Mouse (Mus musculus) MN1 (cell line): ENCODE results near the gene 1700061G19Rik.
"Not testable (repeated sequence)": the region's sequence is repeated elsewhere in the genome, so short reads cannot be mapped to it uniquely, and the experiment has no call there.

Experiments used
- DNase-seq: peaks from one replicate; pipeline ENCODE4 v3.0.0-alpha.2; 2016; ENCODE audit warnings: low spot score

1700061G19Rik gene

DNA sequence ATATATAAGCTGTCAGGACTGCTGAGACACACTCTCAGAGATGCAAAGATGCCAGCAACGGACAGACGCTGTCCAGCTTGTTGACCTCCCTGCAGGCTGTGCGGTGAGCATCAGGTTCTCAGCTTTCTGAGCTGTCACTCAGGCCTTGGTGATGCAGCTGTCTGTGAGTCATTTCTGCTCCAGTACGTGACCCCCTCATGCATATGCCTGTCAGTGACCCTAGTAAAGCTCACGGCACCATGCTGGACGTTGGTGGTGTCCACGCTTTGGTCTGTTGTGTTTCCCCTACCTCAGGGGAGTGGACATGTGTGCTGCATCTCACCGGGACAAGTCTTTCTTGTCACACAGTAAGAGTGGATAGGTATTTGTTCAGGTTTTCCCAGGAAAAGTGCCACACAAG lies 3.5 kb upstream of the 1700061G19Rik start:
- DNase-seq, result no peak

DNA sequence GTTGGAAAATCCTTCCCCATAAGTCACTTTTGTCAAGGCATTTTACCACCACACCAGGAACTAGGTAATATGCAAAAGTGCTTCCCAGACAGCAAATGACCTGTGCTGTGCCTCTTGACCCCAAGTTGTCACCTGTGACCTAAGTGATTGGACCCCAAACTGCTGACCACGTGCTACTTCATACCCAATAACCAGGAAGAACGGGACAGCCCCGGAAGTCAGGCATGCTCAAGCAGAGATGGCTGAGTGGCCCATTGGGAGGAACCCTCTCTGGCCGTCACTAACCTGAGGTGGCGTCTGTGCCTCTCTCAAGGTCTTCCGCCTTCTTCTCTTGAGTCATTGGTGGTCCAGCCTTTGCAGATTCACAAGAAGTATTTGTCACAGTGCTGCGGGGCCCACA lies 2.8 kb upstream of the 1700061G19Rik start:
- DNase-seq, result no peak

DNA sequence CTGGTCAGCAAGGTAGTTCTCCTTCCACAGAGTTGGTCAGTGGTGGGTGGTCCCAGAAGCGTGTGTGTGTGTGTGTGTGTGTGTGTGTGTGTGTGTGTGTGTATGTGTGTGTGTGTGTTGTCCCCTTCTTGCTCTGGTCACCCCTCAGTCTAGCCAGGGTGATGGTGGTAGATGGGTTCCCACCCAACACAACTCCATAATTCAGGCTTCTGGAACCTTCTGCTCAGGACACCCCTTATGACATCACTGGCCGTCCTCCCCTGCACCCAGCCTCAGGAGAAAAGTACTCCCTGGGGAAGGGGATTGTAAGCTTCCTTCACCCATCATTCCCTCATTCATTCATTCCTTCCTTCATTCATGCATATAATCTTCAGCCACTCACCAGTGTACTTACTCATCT lies 1.0 kb upstream of the 1700061G19Rik start, which contains the start of gene Acsbg2:
Acsbg2 (minus strand) TSS at position 211 of the 400 bp plus-strand sequence.
- no peak for DNase-seq

DNA sequence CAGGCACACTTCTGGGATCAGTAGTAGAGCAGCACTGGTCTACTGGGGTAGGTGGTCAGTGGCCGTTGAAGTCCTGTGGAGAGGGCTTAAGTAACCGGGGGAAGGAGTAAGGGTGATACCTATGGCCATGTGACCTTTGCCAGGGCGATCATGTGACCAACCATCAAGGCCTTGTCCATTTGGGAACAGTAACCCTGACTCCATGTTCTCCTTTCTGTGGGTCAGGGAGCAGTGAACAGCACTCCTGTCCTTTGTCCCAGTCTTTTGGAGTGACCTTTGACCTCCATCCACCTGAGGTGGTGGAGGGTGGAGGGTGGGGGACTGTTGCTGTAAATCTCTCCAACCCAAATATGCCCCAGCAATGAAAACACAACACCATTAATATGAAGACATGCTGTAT lies 1.2 kb downstream of the 1700061G19Rik start:
- DNase-seq, result no peak

DNA sequence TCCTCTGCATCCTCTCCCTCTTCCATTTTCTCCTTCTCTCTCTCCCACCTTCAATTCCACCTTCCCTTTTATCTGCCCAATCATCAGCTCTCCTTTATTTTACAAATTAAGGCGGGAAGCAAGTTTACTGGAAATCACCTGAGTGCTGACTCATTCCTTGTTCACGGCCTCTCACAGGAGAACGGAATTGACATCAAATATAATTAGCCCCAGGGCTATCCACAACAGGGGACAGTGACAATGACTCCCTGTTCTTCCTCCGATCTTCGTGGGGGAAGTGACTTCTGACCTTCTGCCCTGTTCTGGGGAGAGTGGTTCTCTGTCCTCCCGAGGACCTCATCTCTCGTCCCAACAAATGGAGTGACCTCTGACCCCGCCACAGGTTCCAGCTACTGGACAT lies 1.7 kb downstream of the 1700061G19Rik start:
- no peak for DNase-seq

DNA sequence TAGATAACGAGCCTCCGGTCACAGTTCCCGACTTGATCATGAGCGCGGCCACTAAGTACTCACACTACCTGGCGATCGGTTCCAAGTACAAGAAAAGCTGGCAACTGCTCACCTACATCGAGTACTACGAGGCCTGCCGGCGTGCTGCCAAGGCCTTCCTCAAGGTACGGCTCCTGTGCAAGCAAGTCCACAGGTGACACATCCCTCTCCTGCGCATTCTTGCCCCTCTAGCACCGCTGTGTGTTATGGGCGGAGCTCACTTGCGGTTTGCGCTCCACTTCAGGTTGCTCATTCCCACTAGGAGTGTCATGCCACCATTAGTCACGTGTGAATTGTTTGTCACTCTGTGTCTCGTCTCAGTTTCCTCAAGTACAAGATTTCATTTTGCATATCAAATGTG lies 2.1 kb downstream of the 1700061G19Rik start:
- DNase-seq, result no peak

DNA sequence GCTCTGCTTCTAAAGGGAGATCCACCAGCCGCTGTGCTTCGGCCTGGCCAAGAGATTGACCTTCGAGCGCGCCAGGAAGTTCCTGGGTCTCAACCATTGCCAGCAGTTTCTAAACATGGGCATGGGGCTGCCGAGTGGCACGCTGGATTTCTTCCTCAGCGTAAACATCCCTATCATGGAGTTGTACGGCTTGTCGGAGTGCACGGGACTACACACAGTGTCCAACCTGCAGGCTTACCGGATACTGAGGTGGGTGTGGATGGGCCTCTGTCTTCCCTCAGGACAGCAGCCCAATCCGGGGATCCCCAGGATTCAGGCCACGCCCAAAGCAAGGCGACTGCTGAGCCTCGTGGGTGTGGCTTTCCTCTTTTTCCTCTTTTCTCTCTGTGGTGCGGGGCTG lies 8.3 kb downstream of the 1700061G19Rik start:
- no peak for DNase-seq

DNA sequence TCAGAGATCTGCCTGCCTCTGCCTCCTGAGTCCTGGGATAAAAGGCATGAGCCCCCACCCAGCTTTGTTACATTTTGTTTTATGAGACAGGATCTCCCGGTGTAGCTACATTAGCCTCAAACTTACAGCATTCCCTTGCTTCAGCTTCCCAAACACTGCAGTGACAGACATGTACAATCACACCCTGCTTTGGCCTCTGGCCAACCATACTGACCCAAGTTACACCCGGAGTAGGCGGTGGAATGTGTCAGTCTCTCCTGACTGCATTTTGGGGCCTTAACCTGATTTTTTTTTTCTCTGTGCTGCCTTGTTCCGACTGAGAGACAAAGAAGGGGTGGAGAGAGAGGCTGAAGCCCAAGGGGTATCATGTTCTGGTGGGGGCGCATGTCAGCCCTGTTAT lies 9.1 kb downstream of the 1700061G19Rik start:
- no peak for DNase-seq

DNA sequence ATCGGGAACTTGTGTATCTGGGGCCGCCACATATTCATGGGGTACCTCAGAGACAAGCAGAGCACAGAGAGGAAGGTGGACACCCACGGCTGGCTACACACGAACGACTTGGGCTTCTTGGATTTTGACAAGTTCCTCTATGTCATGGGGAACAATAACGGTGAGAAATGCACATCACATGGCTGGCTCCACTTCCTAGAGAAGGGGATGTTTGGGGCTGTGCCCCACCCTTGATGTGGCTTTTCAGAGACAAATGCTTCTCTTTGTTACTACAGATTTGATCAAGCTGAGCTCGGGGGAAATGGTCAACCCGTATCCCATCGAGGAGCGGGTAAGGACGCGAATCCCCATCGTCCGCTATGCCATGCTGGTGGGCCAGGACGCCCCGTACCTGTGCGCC lies 9.5 kb downstream of the 1700061G19Rik start:
- no peak for DNase-seq

DNA sequence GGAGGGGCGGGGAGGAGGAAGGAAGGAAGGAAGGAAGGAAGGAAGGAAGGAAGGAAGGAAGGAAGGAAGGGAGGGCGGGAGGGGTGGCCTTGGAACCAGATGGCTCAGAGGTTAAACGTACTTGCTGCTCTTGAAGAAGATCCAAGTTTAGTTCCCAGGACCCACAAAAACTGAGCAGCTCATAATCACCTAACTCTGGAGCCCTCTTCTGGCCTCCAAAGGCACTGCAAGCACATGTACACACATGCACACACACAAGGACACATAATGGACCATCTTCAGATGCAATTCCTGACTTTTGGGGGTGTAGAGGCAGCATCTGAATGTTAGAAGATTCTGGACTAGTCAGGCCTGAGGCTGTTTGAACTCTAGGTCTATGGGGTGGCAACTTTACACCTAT lies 12.8 kb downstream of the 1700061G19Rik start:
- DNase-seq, result no peak

DNA sequence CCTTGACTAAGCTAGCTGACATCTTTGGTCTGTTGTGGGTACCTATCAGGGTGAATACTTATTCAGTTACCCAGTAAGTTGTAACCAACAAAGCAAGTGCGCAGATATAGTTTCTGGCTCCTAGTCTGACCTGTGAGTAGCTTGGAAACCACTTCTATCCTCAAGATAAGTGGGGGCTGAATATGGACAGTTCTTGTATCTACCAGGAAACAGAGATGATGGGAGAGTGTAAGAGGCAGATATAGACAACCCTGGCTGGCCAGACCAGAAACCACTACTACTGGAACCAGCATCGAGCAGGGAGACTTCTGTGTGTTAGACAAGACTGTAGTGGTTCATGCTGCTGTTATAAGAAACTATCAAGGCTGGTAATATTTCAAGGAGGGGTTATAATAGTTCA lies 14.7 kb downstream of the 1700061G19Rik start:
- DNase-seq, result no peak

DNA sequence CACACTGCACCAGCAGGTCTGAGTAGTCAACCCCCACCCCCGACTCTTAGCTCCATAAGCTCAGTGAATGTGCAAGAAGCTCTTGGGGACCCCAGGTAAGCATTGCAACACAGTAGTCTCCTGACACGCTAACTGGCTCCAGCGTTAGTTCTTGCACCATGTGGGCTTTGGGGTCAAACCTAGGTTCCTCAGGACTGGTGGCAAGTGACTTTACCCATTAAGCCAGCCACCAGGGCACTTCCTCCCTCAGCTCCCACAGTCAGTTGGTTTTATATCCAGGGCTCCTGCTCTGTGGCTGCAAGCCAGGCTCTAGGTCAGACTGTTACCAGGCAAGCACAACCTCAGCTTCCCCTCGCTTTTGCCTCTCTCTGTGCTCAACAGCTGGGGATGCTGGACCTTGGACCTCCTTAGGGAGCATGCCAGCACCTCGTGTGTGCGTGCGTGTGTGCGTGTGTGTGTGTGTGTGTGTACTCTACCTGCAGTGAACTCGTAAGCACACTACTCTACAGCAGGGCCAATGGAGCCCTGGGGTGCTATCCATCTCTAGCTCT lies 20.2 kb downstream of the 1700061G19Rik start:
- DNase-seq, result no peak

DNA sequence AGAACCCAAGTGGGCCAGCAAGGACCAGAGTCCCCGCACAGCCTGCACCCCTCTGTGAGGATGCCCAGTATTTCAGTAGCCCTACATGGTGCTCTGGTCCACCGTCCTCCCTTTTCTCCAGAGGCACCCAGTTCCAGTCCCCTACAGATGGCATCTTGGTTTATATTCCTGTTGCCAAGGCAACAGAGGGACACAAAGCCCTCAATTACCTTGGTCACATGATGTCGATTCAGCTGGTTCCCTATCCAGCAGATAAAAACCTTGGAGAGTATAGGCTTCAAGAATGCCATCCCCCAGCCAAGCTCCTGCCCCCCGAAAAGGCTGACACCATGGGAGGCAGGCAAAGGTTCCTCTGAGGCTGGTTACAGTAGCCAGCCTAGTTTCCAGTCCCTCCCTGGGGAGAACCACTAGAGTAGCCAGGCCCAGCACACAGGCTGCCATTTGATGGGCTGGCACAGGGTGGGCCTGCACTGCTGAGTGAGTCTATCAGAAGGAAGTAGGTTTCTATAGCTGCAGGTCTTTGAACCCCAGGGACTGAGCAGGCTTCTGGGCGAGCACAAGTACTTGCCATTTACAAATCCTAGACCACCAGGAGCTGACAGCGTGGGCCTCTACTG lies 21.3 kb downstream of the 1700061G19Rik start:
- DNase-seq, result peak; percentile 74

DNA sequence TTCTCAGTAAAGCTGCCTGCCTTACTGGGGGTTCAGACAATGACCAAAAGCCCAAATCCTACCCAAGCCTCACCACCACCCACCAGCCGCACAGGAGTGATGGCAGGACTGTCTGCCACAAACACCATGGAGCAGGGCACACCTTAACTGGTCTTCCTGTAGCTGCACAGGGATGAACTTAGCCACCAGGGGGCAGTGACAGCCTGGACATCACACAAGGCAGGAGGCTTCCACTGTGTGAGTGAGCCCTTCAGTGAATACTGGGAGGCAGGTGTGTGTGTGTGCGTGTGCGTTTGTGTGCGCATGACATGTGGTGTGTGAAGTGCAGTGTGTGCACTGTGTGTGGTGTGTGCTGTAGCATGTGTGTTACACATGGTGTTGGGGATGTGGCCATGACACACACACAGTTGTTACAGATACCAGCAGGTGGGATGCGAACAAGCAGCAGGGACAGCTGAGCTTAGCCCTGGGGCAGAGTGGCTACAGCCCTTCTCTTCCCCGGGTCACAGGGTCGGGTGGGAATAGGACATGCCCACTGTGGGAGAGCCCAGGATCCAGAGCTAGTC lies 22.4 kb downstream of the 1700061G19Rik start:
- DNase-seq, result peak; percentile 87

DNA sequence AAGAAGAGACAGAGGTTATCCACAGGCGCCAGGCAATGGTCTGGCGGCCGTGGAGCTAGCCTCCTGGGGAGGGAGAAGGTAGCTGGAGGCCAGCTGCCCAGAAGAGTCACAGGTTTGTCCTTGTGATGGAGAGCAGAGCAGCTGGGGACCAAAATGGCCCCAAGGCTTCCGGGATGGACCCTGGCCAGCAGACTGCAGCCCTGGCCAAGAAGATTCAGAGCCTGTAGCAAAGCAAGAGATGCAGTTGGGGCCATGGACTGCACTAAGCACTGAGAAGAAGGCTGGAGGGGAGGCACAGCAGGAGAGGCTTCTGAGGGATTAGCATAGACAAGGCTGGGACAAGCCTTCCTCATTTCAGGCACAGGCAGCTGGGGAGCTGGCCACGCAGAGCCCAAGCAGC lies 27.4 kb downstream of the 1700061G19Rik start:
- no peak for DNase-seq

DNA sequence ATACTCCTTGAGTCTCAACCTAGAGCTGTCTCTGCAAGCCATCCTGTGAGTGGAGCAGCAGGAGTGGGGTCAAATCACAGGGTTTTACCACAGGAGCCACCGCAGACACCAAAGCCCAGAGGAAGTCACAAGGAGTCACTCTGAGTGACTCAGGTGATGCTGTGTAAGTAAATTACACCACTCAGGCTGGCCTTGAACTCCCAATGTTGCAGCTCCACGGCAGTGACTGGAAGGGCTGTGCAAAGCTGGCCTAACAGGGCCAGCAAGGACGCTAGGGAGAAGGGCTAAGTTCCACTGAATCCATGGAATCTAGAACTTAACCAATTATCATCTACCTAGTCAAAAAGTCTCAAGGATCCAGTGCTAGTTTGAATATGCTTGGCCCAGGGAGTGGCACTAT lies 30.9 kb downstream of the 1700061G19Rik start:
- DNase-seq, result no peak

DNA sequence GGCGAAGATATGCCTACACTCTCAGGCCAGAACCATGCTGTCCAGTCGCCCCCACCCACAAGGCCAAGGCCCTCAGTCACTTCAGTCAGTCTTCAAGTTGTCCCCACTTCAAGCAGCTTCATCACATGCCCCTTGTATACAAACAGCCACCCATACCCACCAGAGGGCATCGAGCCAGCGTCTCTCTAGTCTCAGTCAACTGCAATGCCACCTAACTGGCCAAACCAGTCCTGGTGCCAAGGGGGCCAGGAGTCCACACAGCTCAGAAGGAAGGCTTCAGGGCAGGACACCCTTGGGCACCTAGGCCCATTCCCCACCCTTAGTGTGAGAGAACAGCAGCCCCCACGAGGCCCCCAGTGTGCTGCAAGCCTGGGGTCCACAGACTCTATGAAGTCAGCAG lies 31.8 kb downstream of the 1700061G19Rik start:
- no peak for DNase-seq

DNA sequence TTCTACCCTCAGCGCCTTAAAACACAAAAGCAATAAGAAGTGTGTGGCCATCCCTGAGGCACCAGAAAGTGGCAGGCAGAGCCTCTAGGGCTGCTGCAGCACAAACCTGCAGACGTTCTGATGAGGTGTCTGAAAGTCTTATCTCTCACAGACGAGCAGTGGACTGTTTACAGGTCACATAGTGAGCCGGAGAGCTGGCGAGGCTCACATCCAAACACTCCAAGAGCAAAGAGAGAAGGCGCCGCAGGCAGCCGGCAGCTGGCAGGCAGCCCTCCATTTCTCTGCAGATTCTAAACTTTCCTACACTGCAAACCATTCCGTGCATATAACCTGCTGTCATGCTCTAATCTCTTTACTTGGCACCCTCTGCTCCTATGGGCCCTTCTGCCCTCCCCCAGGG lies 32.6 kb downstream of the 1700061G19Rik start:
- DNase-seq, result no peak

DNA sequence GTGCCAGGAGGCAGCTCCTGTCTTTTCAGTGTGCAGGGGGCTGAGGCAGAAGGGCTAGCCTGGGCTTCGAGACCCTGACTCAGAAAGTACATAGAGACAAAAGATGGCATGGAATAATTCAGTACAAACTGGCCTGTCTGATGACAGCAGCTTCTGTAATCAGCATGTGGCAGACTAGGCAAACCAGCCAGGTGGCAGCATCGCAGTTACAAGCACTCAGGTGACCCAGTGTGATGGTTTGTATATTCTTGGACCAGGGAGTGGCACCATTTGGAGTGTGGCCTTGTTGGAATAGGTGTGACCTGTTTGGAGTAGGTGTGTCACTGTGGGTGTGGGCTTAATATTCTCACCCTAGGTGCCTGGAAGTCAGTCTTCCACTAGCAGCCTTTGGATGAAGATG lies 34.5 kb downstream of the 1700061G19Rik start:
- not testable (repeated sequence) for DNase-seq

DNA sequence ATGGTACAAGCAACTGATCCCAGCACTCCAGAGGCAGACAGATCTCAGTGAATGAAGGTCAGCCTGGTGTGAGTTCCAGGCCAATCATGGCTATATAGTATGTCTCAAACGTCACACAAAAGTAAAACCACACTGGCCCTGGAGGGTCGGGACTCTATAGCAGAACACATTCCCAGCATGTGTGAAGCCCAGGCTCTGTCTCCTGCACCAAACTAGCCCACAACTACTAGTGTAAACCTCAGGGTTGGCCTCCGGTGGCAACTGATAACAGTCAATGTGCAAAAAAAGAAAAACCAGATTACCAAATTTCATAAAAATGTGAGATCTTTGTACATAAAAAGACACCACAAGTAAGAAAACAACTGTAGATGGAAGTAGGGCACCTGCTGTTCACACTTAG lies 37.7 kb downstream of the 1700061G19Rik start:
- no peak for DNase-seq

DNA sequence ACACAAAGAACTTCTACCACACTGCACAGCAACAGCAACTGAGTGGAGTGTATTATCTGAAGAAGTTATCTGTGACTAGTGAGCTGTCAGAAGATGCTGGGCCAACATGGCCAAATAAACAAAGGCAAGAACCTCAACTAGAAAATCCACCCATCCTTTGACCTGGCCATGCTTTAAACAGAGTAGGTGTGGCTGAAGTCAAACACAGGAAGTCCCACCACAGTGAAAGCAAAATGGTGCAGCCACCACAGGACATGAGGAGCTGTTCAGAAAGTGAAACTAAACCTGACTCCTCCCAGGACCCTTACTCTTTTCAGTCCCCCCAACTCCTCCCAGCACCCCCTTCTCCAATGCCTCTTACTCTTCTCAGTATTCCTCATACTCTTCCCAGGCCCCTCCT lies 38.2 kb downstream of the 1700061G19Rik start:
- DNase-seq, result no peak

DNA sequence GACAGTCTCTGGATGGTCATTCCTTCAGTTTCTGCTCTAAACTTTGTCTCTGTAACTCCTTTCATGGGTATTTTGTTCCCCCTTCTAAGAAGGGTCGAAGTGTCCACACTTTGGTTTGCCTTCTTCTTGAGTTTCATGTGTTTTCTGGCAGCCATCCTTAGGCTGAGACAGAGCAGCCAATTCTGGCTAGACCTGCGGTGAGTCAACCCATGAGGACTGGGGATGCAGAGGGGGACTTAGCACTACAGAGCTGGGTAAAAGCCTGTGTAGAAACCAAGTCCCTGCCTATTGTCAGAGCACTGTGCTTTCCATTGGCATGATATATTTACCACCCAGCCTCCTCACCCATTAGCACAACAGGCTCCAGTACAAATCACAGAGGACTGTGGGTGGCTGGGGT lies 41.9 kb downstream of the 1700061G19Rik start:
- DNase-seq, result no peak

DNA sequence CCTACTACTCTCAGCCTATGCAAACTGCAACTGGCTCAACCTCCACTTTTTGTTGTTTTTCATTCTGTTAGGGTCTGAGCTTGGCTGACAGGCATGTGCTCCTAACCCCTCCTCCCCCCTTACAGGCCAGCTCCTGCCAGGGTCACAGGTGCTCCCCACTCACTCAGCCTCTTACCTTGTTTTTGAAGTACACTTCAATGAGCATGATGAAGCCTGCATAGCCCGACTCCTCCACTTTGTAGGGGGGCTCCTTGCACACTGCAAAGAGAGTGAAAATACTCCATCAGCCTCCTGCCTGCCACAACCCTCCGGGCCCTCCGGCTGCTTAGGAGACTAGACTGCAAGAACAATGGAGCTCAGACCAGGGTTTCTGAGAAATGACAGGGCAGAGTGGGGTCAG lies 44.4 kb downstream of the 1700061G19Rik start:
- no peak for DNase-seq

DNA sequence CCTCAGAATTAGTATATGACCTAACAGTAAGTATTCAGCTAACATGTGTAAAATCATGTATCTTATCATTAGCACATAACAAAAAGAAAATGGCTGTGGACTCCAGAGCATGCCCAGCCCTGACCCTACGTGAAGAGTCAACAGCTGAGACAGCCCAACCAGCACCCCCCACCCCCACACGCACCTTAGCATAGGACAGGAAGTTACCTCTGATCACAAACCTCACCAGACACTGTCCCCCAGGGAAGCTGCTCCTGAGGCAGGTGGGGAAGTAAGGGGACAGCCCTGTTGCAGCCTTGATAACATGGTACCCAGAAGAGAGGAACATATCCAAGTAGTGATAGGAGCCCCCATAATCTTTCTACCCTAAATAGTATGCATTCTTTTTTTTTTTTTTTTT lies 50.7 kb downstream of the 1700061G19Rik start:
- no peak for DNase-seq
